Mouse (Mus musculus): ENCODE measurements around the gene Prss23. TPM values are rescaled to one million over a fixed set of nuclear protein-coding genes. Genes with fewer than 3 reads are reported as not detected.

Prss23 gene
- polyA plus RNA-seq, 1 experiment from 2014 or later = 15.5 TPM

DNA sequence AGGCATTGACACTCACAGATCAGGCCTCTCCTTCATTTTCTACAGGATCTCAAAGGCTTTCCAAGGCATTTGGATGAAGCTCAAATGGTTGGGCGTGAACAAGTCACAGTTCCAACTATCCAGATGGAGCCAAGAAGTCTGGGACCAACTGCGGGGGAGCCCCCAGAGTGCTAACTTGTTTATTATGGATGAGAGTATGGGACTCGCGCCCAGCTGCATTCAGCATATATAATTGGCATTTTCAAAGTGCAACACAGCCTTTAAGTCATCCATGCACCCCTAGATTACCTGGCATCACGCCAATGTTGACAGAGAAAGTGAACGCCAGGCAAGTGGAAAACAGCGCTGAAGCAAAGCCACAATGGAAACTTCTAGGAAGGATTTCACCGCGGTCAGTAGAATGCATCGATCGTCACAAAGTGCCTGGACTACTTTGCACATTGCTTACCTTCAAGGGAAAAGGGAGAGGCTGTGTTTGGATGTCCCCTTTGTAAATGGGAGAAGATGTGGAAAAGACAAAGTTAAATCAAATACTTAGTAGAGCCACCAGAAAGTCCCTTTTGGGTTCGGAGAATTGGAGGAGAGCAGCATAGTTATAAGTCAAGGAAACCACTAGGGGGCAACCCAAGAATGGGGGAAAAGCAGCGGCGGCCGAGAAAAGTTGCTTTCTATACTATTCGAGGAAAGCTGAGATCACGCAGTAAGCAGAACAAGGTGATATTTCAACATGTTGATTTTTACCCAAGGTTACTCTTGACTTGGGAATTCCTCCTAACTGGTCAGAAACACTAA is 27.3 kb downstream of the Prss23 start:
- 28% methylated on average over 17 of the region's 17 CpGs for WGBS
- Histone ChIP-seq H3K27me3 (replicated peaks) (no peaks in the 10 kb centered on the region), H3K9me3 (replicated peaks) (no peaks in the 10 kb centered on the region), H3K4me1 (peaks cover 10% of the 10 kb centered on the region), H3K9ac (replicated peaks) (no peak overlapping the region), H3K36me3 (no peaks in the 10 kb centered on the region), H3K4me2 (peak overlapping the region; percentile 38), H3K4me3 (replicated peaks) (no peak overlapping the region), H3K27ac (replicated peaks) (no peak overlapping the region)
- peak; percentile 71 for ATAC-seq (ENCODE audit: low FRiP score)

DNA sequence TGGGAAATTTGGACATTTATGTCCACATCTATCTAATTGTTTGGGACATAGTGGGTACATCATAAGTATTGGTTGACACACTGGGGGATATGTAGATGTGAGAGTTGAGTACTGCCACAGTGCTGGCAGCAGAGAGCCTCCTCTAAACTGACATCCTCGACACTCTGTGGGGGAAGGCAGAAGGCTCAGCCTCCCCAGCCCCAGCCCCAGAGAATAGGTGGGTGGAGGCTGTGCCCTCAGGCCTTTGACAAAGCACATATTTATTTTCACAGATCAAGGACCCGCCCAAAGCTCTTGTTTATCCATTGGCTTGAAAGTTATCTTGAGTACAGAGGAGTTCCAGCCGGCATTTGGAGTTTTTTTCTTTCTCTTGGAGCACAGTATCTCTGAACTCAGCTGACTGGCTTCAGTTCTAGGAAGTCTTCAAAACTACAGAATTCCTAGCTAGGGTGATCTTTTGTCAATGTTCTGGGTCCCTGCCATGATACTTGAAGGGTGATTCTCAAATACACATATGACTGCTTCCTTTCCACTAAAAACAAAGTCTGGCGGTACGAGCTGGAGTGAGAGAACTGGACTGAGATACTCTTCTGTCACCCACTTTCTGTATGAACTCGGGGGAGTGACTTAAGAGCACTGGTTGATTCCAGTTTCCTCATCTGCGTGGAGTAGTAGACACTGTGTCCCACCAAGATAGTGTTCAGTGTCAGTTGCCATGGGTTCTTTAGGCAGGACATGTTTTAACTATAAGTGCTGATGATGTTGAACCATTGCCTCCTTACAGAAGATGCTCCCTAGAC is 43.0 kb downstream of the Prss23 start:
- H3K4me1 ChIP-seq = no peaks in the 10 kb centered on the region
- no peak overlapping the region for H3K9ac ChIP-seq (replicated peaks)
- ATAC-seq (ENCODE audit: low FRiP score) = no peak
- no peak overlapping the region for H3K4me2 ChIP-seq
- peaks cover 5% of the 10 kb centered on the region; the same call in 1 of the 2 replicates for H3K9me3 ChIP-seq (replicated peaks)
- H3K4me3 ChIP-seq (replicated peaks) = no peak overlapping the region
- H3K36me3 ChIP-seq = no peaks in the 10 kb centered on the region
- H3K27me3 ChIP-seq (replicated peaks) = no peaks in the 10 kb centered on the region
- WGBS = 75% methylated on average over 7 of the region's 7 CpGs
- no peak overlapping the region for H3K27ac ChIP-seq (replicated peaks)

DNA sequence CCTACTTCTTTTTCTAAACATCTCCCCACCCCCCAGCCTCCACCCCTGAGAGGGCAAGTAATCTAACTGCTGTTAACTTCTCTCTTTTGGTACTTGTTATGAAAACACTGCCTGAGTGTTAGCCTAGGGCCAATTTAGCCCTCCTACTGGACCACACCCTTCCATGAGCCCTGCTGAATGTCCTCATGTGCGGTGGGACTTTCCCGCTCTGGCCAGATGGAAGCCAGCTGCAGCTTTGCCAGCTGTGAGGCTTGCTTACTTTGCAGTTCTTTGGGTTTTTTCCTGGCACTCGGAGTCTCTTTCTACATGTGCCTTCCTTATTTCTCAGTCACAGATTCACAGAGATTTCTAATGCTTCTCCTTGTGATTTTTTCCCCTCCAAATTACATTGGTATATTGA is 45.3 kb downstream of the Prss23 start:
- Histone ChIP-seq H3K27ac (replicated peaks) (no peak overlapping the region), H3K27me3 (replicated peaks) (no peaks in the 10 kb centered on the region), H3K4me2 (no peak overlapping the region), H3K36me3 (no peaks in the 10 kb centered on the region), H3K9ac (replicated peaks) (no peak overlapping the region), H3K4me1 (no peaks in the 10 kb centered on the region), H3K4me3 (replicated peaks) (no peak overlapping the region), H3K9me3 (replicated peaks) (no peaks in the 10 kb centered on the region)
- whole genome bisulfite sequencing = 69% methylated on average over 3 of the region's 3 CpGs
- no peak for ATAC-seq (ENCODE audit: low FRiP score)

DNA sequence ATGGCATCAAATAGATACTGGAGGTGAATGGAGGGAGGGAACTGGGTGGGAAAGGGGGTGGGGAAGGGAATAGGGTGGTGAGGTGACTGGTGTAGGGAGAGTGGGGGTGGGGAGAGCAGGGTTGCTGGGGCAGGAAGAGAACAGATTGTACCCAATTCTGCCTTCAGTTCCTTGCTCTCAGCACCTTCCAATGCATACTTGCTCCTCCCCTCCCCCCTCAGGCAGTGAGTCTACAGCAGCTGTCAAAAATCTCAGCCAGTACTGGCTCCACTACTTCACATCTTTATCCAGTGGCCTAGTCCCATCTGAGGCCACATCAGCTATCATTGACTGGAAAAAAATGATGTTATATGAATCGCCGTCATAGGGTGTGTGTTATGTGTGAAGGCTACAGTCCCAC is 48.5 kb downstream of the Prss23 start:
- H3K36me3 ChIP-seq = no peaks in the 10 kb centered on the region
- no peak for ATAC-seq (ENCODE audit: low FRiP score)
- H3K4me3 ChIP-seq (replicated peaks) = no peak overlapping the region
- no peaks in the 10 kb centered on the region for H3K4me1 ChIP-seq
- WGBS = 91% methylated on average over 2 of the region's 2 CpGs
- H3K9me3 ChIP-seq (replicated peaks) = no peaks in the 10 kb centered on the region
- 0 out of 2 replicates have a peak, but pooled peaks cover 2% of the 10 kb centered on the region for H3K27me3 ChIP-seq (replicated peaks)
- no peak overlapping the region for H3K9ac ChIP-seq (replicated peaks)
- H3K4me2 ChIP-seq = no peak overlapping the region
- H3K27ac ChIP-seq (replicated peaks) = no peak overlapping the region

DNA sequence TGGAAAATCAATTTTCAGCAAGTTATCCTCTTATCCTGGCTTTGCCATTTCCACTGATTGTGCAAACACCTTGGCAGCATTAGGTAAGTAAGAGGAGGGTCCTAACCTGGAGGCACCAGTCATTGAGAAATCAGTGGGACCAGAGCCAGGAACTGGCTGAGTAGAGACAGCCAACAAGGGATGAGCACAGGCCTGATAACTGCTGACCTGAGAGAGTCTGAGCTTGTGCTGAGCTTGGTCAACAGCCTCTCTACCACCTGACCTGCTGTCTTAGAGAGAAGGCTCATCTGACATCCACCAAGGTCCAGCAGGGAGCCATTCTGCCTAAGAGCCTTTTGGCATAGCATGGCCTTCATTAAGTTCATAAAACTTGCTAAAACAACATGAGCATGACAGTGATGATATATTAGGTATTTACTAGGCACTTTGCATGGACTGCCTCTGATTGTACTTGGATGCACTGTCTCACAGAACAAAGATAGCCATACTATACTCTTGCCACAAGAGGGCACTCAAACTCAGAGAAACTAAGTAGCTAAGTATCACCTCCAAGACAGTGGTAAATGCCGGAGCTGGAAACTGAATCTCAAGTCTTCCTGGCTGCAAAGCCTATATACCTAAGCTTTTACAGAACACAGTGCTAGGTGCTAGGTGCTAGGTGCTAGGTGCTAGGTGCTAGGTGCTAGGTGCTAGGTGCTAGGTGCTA is 49.5 kb downstream of the Prss23 start:
- 7% methylated on average over 1 of the region's 1 CpGs for WGBS
- no peak overlapping the region for H3K9ac ChIP-seq (replicated peaks)
- no peak overlapping the region for H3K4me2 ChIP-seq
- H3K4me1 ChIP-seq = no peaks in the 10 kb centered on the region
- no peak overlapping the region for H3K4me3 ChIP-seq (replicated peaks)
- H3K9me3 ChIP-seq (replicated peaks) = no peaks in the 10 kb centered on the region
- H3K36me3 ChIP-seq = no peaks in the 10 kb centered on the region
- no peak overlapping the region for H3K27ac ChIP-seq (replicated peaks)
- H3K27me3 ChIP-seq (replicated peaks) = 0 out of 2 replicates have a peak, but pooled peaks cover 2% of the 10 kb centered on the region
- peak; percentile 92 for ATAC-seq (ENCODE audit: low FRiP score)

DNA sequence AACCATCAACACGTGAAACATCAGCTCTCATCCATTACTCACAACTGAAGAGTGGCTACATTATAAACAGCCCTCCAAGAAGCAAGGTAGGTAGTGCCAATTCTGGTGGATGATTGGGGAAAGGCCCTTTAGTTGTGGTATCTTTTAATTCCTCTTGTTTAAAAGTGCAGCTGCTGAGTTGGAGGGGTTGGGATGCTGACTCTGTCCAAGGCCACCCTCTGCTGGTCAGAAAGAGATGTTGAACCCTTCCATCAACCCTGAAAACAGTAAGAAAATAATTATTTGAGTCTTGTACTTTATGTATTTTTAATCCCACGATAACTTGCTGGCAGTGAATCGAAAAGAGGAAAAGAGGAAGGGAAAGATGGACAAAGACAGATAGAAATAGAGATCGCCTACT is 53.5 kb downstream of the Prss23 start:
- 0 out of 2 replicates have a peak, but pooled peaks cover 2% of the 10 kb centered on the region for H3K27me3 ChIP-seq (replicated peaks)
- no peaks in the 10 kb centered on the region for H3K9me3 ChIP-seq (replicated peaks)
- H3K27ac ChIP-seq (replicated peaks) = no peak overlapping the region
- no peak overlapping the region for H3K4me3 ChIP-seq (replicated peaks)
- no peak; the same call in 1 of the 2 replicates for ATAC-seq (ENCODE audit: low FRiP score)
- H3K4me1 ChIP-seq = no peaks in the 10 kb centered on the region
- no peaks in the 10 kb centered on the region for H3K36me3 ChIP-seq
- H3K9ac ChIP-seq (replicated peaks) = no peak overlapping the region
- WGBS = 63% methylated on average over 4 of the region's 4 CpGs
- H3K4me2 ChIP-seq = no peak overlapping the region

DNA sequence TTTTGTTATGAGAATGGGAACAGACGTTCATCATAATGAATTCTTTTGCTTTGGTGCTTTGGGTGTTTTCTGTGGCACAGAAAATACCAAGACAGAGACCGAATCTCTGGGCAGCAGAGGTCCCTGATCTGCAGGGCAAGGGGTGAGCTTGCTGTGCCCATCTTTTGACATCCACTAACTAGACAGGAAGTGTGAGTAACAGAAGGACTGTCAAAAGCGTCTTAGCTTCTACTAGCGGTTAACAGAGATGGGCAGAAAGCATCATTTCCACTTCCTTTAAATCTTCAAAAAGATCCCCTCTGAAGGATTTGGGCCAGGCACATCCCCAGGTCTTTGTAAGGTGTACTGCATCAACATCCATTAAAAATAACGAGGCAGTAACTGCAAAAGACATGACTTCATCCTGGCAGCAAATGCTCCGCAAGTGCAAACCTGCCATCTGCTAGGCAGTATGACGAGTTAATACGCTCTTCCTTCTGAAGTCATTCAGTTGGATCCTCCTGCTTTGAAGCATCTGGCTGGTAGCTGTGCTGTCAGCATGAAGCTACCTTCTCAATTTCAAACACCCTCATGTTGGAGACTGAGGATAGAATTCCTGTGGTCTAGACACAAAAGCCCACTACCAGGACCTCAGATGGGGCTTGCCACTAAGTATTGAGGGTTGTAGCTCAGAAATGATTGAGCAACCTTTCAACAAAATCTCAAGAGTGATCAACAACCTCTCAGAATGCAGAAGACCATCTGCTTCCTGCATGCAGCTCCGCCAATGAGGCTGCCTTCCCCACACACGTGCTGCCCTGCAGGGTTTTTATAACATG is 63.0 kb downstream of the Prss23 start:
- Histone ChIP-seq H3K4me3 (replicated peaks) (no peak overlapping the region), H3K4me1 (peaks cover 4% of the 10 kb centered on the region), H3K27ac (replicated peaks) (no peak overlapping the region), H3K27me3 (replicated peaks) (no peaks in the 10 kb centered on the region), H3K4me2 (no peak overlapping the region), H3K36me3 (no peaks in the 10 kb centered on the region), H3K9me3 (replicated peaks) (no peaks in the 10 kb centered on the region), H3K9ac (replicated peaks) (no peak overlapping the region)
- WGBS = 61% methylated on average over 10 of the region's 10 CpGs
- ATAC-seq (ENCODE audit: low FRiP score) = peak; percentile 66; the same call in 1 of the 2 replicates

DNA sequence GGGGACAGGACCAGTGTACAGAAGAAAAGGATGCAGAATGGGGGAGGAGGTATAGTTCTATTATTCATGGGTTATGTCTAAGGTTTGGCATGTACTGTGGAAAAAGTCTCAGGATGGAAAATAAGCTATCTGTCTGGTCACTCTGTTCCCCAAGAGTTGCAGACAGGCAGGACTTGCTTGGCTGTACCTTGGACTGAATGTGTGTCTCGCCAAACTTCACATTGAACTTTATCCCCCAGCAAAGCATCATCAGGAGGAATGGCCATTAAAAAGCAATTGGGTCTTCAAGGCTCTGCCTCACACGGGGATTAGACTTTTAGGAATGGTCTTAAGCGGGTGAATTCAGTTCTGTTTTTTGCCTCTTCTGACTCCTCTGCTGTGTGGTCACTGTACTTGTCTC is 63.7 kb downstream of the Prss23 start:
- no peaks in the 10 kb centered on the region for H3K27me3 ChIP-seq (replicated peaks)
- H3K4me3 ChIP-seq (replicated peaks) = no peak overlapping the region
- 79% methylated on average over 3 of the region's 3 CpGs for WGBS
- H3K36me3 ChIP-seq = no peaks in the 10 kb centered on the region
- no peak for ATAC-seq (ENCODE audit: low FRiP score)
- no peak overlapping the region for H3K9ac ChIP-seq (replicated peaks)
- no peak overlapping the region for H3K27ac ChIP-seq (replicated peaks)
- H3K4me1 ChIP-seq = peaks cover 4% of the 10 kb centered on the region
- H3K9me3 ChIP-seq (replicated peaks) = no peaks in the 10 kb centered on the region
- no peak overlapping the region for H3K4me2 ChIP-seq

DNA sequence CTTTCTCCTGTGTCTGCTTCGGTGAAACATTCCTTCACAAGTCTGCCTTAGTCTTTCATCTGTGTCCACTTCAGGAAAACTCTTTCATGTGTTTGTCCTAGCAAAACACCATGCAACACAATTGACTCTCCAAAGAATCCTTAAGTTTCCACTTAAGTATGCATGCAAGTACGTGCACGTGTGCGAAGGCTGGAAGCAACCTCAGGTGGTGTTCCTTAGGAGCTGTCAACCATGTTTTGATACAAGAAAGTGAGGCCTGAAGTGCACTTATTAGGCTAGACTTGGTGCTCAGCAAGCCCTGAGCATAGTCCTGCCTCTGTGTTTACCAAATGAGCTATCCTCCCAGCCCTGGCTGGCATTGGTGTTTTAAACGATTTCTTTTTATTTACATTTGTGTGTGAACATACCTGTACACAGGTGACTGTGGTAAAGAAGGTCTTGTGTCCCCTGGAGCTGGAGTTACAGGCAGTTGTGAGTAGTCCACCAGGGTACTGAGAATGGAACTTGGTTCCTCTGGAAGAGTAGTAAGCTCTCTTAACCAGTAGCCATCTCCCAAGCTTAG is 64.3 kb downstream of the Prss23 start:
- no peaks in the 10 kb centered on the region for H3K9me3 ChIP-seq (replicated peaks)
- H3K4me2 ChIP-seq = no peak overlapping the region
- no peak overlapping the region for H3K27ac ChIP-seq (replicated peaks)
- no peaks in the 10 kb centered on the region for H3K36me3 ChIP-seq
- no peak overlapping the region for H3K4me3 ChIP-seq (replicated peaks)
- H3K27me3 ChIP-seq (replicated peaks) = no peaks in the 10 kb centered on the region
- no peak overlapping the region for H3K9ac ChIP-seq (replicated peaks)
- H3K4me1 ChIP-seq = peaks cover 4% of the 10 kb centered on the region
- no peak for ATAC-seq (ENCODE audit: low FRiP score)
- WGBS = 93% methylated on average over 5 of the region's 5 CpGs

DNA sequence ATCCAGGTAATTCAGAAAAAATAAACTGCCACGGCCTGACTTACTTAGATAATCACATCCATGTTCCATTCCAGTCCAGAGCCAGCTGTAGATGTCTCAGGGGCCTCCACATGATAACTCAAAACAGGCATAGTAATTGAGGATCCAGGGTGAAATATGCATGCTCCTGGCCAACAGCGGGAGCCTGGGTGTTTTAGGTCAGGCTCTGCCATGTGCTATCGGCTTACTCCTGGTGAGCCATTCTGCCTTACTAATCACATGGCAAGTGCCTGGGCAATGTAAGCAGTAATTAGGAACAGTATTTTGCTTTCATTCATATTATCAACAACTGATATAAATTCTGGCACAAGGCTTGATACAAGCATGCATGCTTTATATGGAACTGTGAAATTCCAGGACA is 65.6 kb downstream of the Prss23 start:
- Histone ChIP-seq H3K4me1 (peaks cover 4% of the 10 kb centered on the region), H3K9ac (replicated peaks) (no peak overlapping the region), H3K27me3 (replicated peaks) (no peaks in the 10 kb centered on the region), H3K27ac (replicated peaks) (no peak overlapping the region), H3K4me2 (no peak overlapping the region), H3K4me3 (replicated peaks) (no peak overlapping the region), H3K9me3 (replicated peaks) (no peaks in the 10 kb centered on the region), H3K36me3 (no peaks in the 10 kb centered on the region)
- WGBS = 41% methylated on average over 3 of the region's 3 CpGs
- ATAC-seq (ENCODE audit: low FRiP score) = no peak

DNA sequence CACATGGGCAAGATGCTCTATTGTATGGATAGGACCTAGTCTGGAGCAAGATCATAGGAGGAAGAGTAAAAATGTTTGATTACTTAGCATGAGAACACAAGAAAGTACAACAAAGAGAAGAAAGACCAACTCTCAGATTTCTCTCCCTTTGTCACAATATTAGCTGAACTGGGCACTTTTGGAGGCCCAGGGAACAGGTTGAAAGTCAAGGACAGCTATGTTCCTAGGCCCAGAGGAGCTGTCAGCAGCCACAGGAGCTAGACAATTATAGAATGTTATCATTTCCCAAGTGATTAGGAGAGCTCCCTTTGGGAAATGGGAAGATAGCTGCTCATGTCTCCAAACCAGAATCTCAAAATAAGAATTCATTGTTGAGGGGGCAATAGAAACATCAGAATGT is 66.1 kb downstream of the Prss23 start:
- H3K27me3 ChIP-seq (replicated peaks) = no peaks in the 10 kb centered on the region
- H3K4me2 ChIP-seq = no peak overlapping the region
- ATAC-seq (ENCODE audit: low FRiP score) = no peak
- H3K4me1 ChIP-seq = peaks cover 4% of the 10 kb centered on the region
- no peak overlapping the region for H3K9ac ChIP-seq (replicated peaks)
- H3K9me3 ChIP-seq (replicated peaks) = no peaks in the 10 kb centered on the region
- H3K27ac ChIP-seq (replicated peaks) = no peak overlapping the region
- H3K4me3 ChIP-seq (replicated peaks) = no peak overlapping the region
- no peaks in the 10 kb centered on the region for H3K36me3 ChIP-seq

Measured in neural tube, embryonic 15.5 days (tissue).